Mouse (Mus musculus) frontal cortex, postnatal 25 days (tissue): ENCODE measurements around the gene Chrd.
A peak's percentile ranks its signal among the peaks of the same experiment; 100 is the strongest.

Experiments
- DNase-seq, 2 experiments: peaks; one replicate each; pipeline ENCODE4 v3.0.0; 2022; ENCODE audit warnings: low spot score in 2 of 2

Chrd gene

DNA sequence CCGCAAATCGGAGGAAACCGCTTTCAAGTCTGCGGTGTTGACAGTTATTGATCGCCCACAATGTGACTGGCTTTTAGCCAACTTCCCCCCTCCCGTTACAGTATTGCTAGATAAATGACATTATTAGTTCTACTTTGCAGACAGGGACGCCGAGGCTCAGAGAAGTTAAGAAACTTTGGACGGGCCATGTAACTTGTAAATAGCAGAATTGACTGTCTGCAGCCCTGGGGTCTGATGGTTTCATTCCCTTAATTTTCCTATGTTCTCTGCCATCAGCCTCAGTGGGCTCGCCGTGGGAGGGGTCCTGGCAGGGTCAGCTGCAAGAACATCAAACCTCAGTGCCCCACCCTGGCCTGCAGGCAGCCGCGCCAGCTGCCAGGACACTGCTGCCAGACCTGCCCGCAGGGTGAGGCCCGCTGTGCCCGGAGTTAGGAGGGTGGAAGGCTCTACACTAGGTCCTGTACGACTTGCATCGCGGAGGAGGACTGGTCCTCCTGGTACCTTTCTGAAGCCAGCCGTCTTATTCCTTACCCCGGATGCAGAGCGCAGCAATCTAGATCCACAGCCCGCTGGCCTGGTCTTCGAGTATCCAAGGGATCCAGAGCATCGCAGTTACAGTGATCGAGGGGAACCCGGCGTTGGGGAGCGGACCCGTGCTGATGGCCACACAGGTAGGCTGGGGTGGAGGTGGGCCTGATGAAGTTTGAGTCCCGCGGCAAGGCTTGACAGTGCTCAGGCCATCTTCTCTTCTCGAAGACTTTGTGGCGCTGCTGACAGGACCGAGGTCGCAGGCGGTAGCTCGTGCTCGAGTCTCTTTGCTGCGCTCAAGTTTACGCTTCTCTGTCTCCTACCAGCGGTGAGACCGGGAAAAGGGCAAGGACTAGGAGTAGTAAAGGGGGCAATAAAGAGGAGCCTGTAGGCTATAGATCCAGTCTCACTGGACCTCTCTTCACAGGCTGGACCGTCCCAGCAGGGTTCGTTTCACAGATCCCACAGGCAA, 1.1 kb downstream of the Chrd start, which contains the start of gene Thpo:
Gene Thpo (minus strand): TSS at position 781 of the 1,000 bp plus-strand sequence.
- DNase-seq = no peak

DNA sequence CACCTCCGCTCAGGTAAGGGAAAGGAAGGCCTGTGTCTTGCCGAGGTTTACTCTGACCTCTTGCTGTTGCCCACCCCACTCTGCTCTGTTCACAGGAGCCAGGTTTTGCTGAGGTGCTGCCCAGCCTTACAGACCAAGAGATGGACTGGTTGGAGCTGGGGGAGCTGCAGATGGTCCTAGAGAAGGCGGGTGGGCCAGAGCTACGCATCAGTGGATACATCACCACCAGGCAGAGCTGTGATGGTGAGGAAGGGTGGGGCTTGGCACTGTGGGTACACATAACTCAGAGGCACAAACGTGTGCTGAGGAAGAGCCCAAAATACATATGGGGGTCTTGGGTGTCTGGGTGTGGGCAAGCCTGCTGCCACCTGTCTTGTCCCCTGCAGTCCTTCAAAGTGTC, 2.7 kb downstream of the Chrd start:
- DNase-seq = no peak

GRCm38 (mm10) chr16:20736168-20736567, 3.2 kb downstream of the Chrd start:
- no peak for DNase-seq

DNA sequence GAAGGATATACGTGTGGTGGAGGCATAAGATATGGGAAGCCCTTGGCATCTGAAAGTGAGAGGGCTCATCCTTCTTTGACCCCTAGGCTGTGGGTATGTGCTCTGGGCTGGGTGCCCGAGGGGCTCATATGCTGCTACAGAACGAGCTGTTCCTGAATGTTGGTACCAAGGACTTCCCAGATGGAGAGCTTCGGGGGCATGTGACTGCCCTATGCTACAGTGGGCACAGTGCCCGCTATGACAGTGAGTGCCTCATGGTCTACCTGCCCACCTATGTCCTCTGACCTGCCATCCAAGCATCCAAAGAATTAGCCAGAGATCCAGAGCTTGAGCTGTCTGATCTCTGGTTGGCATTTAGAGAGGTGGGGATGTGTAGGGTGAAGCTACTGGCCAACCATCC, 3.9 kb downstream of the Chrd start:
- no peak for DNase-seq

- DNase-seq = no peak
Observed at GRCm38 (mm10) chr16:20739845-20740244, 6.9 kb downstream of the Chrd start.

GRCm38 (mm10) chr16:20746641-20747040, 13.7 kb downstream of the Chrd start:
- DNase-seq = peak; percentile 25 to 49

GRCm38 (mm10) chr16:20750518-20750917, 17.6 kb downstream of the Chrd start:
- DNase-seq = no peak

- no peak for DNase-seq
Observed at GRCm38 (mm10) chr16:20756052-20756451, 23.1 kb downstream of the Chrd start.

DNA sequence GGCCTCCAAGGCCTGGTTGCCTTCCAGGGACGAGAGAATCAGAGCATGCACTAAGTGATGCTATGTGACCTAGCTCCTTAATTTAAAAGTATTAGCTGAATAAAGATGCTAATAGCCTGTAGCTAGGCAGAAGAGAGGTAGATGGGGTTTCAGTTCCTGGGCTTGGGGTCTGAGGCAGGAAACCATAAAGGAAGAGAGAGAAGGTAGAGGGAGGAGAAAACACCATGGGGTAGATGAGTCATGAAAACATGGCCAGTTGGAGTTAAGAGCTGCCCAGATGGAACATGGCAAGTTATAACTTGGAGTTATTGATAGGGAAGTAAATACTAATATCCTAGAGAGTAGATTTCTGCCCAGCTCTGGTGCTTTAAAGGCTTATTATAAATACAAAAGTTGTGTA, 24.5 kb downstream of the Chrd start:
- no peak for DNase-seq

GRCm38 (mm10) chr16:20761681-20762080, 28.8 kb downstream of the Chrd start:
- DNase-seq = peak in 1 of 2 experiments; percentile 18

DNA sequence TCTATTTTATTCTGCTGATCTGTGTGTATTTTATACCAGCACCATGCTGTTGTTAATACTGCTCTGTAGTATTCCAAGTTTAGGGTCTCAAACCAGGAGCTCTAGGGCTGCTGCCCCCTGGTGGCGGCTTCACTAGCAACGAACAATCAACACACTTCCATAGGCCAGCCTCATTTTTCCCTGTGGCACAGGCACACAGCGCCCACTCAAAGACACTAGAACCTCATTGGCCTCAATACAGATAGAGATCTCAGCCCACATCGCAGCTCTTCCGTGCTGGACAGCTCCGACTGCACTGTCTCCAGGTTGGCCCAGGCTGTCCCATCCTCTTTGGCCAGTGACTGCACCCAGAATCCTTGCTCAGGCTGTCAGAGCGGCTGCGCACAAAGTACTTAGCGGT, 32.3 kb downstream of the Chrd start:
- no peak for DNase-seq

DNA sequence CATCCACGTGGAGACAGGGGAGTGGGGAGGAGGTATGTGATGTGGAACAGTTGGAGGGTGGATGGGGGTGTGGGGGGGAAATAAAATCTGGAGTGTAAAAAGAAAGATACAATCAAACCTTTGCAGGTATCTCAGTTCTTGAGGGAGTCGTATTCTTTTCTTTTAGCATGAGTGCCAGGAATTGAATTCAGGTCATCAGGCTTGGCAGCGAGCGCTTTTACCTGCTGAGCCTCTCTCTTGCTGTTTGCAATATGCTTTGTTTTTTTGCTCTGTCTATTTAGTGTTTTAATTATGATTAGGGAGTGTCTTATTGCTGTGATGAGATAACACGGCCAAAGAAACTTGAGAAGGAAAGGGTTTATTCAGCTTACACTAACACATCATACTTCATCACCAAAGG, 42.1 kb downstream of the Chrd start:
- no peak for DNase-seq

- no peak for DNase-seq
Observed at GRCm38 (mm10) chr16:20779846-20780245, 46.9 kb downstream of the Chrd start.

DNA sequence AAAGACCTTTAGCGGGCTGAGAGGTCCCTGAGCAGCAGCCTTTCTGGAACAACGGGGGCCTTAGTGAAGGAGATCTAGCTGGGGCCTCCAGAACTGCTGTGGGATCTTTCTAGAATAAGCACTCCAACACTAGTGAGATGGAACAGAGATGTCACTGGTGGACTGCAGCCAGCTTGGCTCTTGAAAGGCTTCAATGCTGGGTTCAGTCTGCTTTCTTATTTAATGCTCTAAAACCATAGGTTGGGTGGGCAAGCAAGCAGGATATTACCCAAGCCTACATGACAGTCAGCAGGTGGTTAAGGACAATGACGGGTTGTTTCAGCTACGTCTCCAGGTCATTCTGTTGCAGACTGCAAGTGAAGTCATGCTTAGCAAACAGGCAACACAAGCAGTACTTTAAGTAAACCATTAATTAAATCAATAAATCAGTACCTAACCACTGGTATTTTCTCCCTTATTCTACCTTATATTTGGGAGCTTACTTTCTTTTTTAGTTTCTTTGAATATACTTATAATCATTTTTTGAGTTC, 48.2 kb downstream of the Chrd start:
- no peak for DNase-seq

DNA sequence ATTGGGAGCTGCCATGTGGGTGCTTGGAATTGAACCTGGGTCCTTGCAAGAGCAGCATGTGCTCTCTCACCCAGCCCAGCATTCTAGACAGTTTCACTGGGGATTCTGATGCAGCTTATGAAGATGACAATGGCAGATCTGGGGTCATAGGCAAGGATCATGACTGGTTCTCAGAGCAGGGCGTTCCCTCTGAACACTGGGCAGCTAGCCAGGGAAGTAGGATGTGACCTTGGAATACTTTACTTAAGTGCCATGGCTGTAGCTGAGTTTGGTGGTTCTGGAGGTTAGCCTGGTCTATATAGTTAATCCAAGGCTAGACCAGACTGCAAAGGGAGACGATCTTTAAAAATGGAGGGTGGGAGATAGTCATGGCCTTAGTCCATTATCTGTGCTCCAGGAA, 51.0 kb downstream of the Chrd start:
- DNase-seq = no peak

DNA sequence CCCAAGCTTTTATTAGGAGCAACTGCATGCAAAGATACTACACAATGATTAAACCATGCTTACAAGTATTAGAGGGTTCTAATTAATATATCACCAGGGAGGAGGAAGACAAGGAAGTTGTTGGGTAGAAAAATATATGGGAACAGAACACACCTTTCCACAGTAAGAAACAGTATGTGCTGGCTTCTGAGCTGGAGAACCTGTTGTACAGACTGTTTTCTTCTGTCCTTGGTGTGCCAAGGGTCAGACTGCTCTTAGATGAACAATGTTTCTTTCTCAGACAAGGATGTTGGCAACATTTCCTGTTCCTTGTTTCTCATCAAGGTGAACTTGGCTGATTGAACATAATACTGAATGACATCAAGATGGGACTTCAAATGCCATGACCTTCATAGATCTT, 51.8 kb downstream of the Chrd start:
- DNase-seq = no peak

DNA sequence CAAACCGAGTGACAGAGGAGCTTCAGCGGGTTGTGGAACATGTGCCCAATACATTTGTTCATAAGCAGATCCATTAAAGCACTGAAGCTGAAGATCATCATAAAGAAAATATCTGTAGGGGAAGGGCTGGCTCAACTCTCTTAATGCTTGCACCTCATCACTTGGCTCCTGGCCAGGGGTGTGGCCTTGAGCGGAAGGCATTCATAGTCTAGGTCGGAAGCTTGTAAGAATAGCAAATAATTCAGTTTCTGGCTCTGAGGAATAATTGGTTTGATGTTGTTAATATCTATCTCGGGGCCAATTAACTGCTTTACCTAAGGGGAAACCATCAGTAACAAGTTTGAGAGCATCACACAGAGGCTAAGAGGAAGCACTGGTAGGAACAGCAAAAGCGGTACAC, 53.6 kb downstream of the Chrd start:
- DNase-seq = no peak

DNA sequence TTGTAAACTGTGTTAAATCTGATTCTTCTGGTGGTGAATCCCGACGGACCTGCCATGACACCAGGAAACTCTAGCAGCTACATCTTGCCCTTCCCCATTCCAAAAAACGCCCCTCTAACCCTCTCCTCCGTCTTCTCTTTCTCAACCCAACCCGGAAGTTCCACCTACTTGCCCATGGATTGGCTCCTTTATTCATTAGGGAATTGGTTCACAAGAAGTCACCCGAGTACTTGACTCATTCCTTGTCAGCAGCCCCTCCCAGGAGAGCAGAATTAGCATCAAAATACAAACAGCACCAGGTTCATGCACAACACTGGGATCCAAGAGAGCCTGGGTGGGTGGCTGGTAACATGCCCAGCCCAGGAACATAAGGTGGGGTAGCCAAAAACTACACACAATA, 58.9 kb downstream of the Chrd start:
- no peak for DNase-seq
